Mouse (Mus musculus) hindbrain, embryonic 16.5 days (tissue): ENCODE measurements around the gene Eif1b. TPM values are rescaled to one million over a fixed set of nuclear protein-coding genes. Genes with fewer than 3 reads are reported as not detected.

Source experiments
- ATAC-seq: fragments of 200-750 bp; cut with Nextera tagmentation; 2 replicates; pipeline ENCODE4 v1.8.0; 2017; ENCODE audit warnings: moderate TSS enrichment, moderate library complexity
- H3K27ac ChIP-seq: fragments of 300-500 bp; sonication (generic); 2 replicates; pipeline ENCODE4 v1.5.1; 2014; ENCODE audit warnings: low read depth, mild to moderate bottlenecking, control low read depth, low read length, moderate library complexity
- H3K27me3 ChIP-seq: fragments of 300-500 bp; sonication (generic); replicated peaks from 2 replicates; pipeline ENCODE4 v1.6.1; 2014; ENCODE audit warnings: low read length; ENCODE audit not compliant: control insufficient read depth, insufficient read depth
- H3K36me3 ChIP-seq: fragments of 300-500 bp; sonication (generic); 2 replicates; pipeline ENCODE4 v1.6.1; 2014; ENCODE audit warnings: mild to moderate bottlenecking, low read length, moderate library complexity, mixed read lengths; ENCODE audit not compliant: control insufficient read depth, insufficient read depth
- H3K4me1 ChIP-seq: fragments of 300-500 bp; sonication (generic); 2 replicates; pipeline ENCODE4 v1.6.1; 2014; ENCODE audit warnings: low read depth, low read length; ENCODE audit not compliant: control insufficient read depth, insufficient read depth
- H3K4me2 ChIP-seq: fragments of 300-500 bp; sonication (generic); 2 replicates; pipeline ENCODE4 v1.6.1; 2014; ENCODE audit warnings: mild to moderate bottlenecking, low read length, control low read depth, moderate library complexity
- H3K4me3 ChIP-seq: fragments of 300-500 bp; sonication (generic); 2 replicates; pipeline ENCODE4 v1.5.1; 2014; ENCODE audit warnings: mild to moderate bottlenecking, low read length, control low read depth, moderate library complexity
- H3K9ac ChIP-seq: fragments of 300-500 bp; sonication (generic); 2 replicates; pipeline ENCODE4 v1.6.1; 2014; ENCODE audit warnings: low read depth, mild to moderate bottlenecking, control low read depth, low read length, moderate library complexity
- H3K9me3 ChIP-seq: fragments of 300-500 bp; sonication (generic); 2 replicates; pipeline ENCODE4 v1.6.1; 2014; ENCODE audit warnings: mild to moderate bottlenecking, low read length, moderate library complexity; ENCODE audit not compliant: control insufficient read depth
- WGBS: fragments of 180-500 bp; shearing (Covaris S2); extraction: QIAGEN DNeasy Blood & Tissue Kit; methylation state at CpG from one replicate; pipeline ENCODE4 v1.1.7; 2014; 5-methylcytosine and 5-hydroxymethylcytosine counted together
- polyA plus RNA-seq: library from polyadenylated mRNA; unstranded; fragments of >200 nt; fragmentation: Nextera tagmentation; extraction: Ambion mirVana; gene quantifications from 2 replicates; pipeline ENCODE4 v1.2.1, GENCODE M21; 2015

Gene Eif1b
- 292 and 300 TPM in 2 replicates for polyA plus RNA-seq

- H3K27me3 ChIP-seq, result no peaks in the 10 kb centered on the region
- peaks cover 13% of the 10 kb centered on the region for H3K4me1 ChIP-seq
- H3K4me3 ChIP-seq, result peak within 1 kb of the TSS; percentile 76
- H3K4me2 ChIP-seq, result peak within 1 kb of the TSS; percentile 89
- peak within 1 kb of the TSS; percentile 90 for H3K9ac ChIP-seq
- H3K9me3 ChIP-seq, result no peaks in the 10 kb centered on the region
- peak within 1 kb of the TSS; percentile 88 for H3K27ac ChIP-seq
- 4% methylated on average over 15 of the region's 19 CpGs for WGBS
- H3K36me3 ChIP-seq, result peaks cover 20% of the 10 kb centered on the region
- peak; percentile 55 for ATAC-seq
Measured at GRCm38 (mm10) chr9:120492010-120492399, at the start of gene Eif1b. Eif1b (plus strand) TSS chr9:120492232.

DNA sequence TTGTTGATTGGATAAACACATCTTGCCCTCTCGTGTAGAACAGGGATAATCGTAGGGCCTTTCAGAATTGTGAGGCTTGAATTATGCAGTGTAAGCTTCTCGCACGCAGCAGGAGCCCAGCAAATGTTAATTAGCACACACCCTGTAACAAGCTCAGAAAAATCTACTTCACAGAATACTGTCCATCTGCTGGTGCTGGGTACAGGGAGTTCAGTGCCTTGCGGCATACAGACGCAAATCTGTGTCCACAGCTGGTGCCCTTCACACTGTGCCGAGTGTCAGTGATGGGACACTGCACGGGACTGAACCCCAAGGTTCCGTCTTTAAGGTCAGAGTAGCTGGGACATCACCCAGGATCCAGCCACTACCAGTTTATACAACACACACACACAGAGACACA, 47.4 kb upstream of the Eif1b start:
- H3K9me3 ChIP-seq, result no peaks in the 10 kb centered on the region
- no peak overlapping the region for H3K27ac ChIP-seq
- H3K4me1 ChIP-seq, result no peaks in the 10 kb centered on the region
- no peaks in the 10 kb centered on the region for H3K36me3 ChIP-seq
- ATAC-seq, result no peak
- H3K4me2 ChIP-seq, result no peak overlapping the region
- H3K27me3 ChIP-seq, result no peaks in the 10 kb centered on the region
- H3K4me3 ChIP-seq, result no peak overlapping the region
- H3K9ac ChIP-seq, result no peak overlapping the region
- 59% methylated on average over 9 of the region's 9 CpGs for WGBS

DNA sequence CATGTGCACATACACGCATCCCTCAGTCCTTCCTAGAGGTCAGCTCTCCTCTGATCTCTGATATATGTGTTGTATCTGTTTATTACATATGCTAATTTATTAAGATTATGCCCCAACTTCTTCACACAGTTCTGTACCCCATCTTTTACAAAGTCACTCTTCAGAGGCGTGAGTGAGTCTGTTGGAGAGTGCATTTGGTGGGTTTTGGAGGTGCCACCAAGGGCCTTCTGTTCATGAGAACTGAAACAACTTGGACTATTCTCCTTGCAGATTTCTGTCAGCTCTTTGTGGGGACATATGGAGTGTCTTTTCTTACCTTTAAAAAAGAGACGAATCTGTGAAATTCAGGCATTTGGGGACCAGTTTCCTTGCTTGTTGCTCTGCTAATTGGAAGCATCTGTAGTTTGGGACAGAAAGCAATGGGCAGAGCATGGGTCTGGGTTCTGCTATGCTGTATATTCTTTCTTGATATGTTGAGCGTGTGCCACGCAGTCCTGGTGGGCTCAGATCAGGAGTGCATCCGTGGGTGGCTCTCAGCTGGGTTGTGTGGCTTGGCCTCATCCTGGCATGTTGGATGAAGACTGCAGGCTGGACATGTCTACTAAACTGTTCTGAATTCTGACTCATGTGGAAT, 42.2 kb upstream of the Eif1b start:
- no peak overlapping the region for H3K9ac ChIP-seq
- H3K4me2 ChIP-seq, result no peak overlapping the region
- WGBS, result 83% methylated on average over 6 of the region's 6 CpGs
- H3K36me3 ChIP-seq, result no peaks in the 10 kb centered on the region
- no peak overlapping the region for H3K27ac ChIP-seq
- no peak overlapping the region for H3K4me3 ChIP-seq
- no peaks in the 10 kb centered on the region for H3K4me1 ChIP-seq
- ATAC-seq, result no peak
- no peaks in the 10 kb centered on the region for H3K9me3 ChIP-seq
- H3K27me3 ChIP-seq, result no peaks in the 10 kb centered on the region

DNA sequence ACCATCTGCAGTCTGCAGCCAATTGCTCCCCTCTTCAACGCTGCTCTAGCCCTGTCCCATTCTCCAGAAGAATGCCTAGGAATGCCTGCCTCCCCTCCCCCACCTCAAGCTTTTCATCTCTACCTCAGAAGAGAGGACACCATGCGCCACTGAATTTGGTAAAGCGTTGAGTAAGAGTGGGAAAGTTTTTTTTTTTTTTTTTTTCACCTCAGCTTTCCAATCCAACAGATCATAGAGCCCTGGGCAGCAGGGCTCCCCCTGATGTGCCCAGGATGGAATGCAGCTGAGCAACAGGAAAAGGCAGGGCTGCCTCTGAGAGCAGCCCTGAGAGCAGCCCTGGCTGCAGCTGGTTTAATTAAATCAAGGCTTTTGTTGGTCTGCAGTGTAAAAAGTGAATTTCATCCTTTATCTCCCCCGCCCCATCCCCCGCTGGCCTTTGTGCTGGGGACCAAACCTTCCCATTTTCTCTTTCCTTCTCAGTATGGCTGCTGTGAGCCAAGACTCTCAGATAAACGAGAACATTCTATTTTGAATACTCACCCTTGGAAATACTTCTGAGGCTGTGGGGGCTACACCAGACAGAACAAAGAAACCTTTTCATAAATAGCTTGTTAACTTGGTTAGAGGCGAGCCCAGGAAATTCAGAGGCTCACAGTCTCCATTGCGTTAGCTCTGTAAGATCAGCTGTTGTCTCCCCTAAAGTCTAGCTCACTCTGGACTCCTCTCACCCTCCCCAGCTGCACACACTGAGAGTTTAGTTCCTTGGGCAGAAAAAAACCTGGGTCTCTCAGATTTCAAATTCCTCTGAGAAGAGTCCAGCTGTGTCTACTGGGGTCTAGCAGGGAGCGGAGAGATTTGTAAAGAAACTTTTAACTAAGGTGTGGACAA, 36.0 kb upstream of the Eif1b start:
- peak; percentile 76 for ATAC-seq
- Histone ChIP-seq H3K36me3 (no peaks in the 10 kb centered on the region), H3K4me2 (no peak overlapping the region), H3K9me3 (no peaks in the 10 kb centered on the region), H3K4me1 (peaks cover 2% of the 10 kb centered on the region; the same call in 1 of the 2 replicates), H3K27ac (peak overlapping the region; percentile 51), H3K9ac (no peak overlapping the region), H3K27me3 (no peaks in the 10 kb centered on the region), H3K4me3 (no peak overlapping the region)
- WGBS, result 17% methylated on average over 9 of the region's 9 CpGs

GRCm38 (mm10) chr9:120470431-120470830, 21.6 kb upstream of the Eif1b start:
- Histone ChIP-seq H3K27me3 (no peaks in the 10 kb centered on the region), H3K9me3 (no peaks in the 10 kb centered on the region), H3K9ac (no peak overlapping the region), H3K4me3 (no peak overlapping the region), H3K4me2 (no peak overlapping the region), H3K27ac (no peak overlapping the region), H3K4me1 (no peaks in the 10 kb centered on the region), H3K36me3 (peaks cover 9% of the 10 kb centered on the region)
- no peak for ATAC-seq
- 100% methylated on average over 1 of the region's 1 CpGs for WGBS

- no peak overlapping the region for H3K27ac ChIP-seq
- 79% methylated on average over 3 of the region's 3 CpGs for WGBS
- H3K36me3 ChIP-seq, result no peaks in the 10 kb centered on the region
- H3K9me3 ChIP-seq, result no peaks in the 10 kb centered on the region
- H3K9ac ChIP-seq, result no peak overlapping the region
- no peaks in the 10 kb centered on the region for H3K27me3 ChIP-seq
- peaks cover 8% of the 10 kb centered on the region for H3K4me1 ChIP-seq
- ATAC-seq, result no peak
- no peak overlapping the region for H3K4me2 ChIP-seq
- no peak overlapping the region for H3K4me3 ChIP-seq
Measured at GRCm38 (mm10) chr9:120481644-120482043, 10.4 kb upstream of the Eif1b start.

GRCm38 (mm10) chr9:120482382-120482781, 9.7 kb upstream of the Eif1b start:
- Histone ChIP-seq H3K36me3 (no peaks in the 10 kb centered on the region), H3K4me2 (no peak overlapping the region), H3K4me1 (peaks cover 8% of the 10 kb centered on the region), H3K9ac (no peak overlapping the region), H3K4me3 (no peak overlapping the region), H3K27me3 (no peaks in the 10 kb centered on the region), H3K9me3 (no peaks in the 10 kb centered on the region), H3K27ac (no peak overlapping the region)
- no peak for ATAC-seq
- WGBS, result 96% methylated on average over 4 of the region's 4 CpGs

- no peaks in the 10 kb centered on the region for H3K36me3 ChIP-seq
- no peaks in the 10 kb centered on the region for H3K9me3 ChIP-seq
- no peak overlapping the region for H3K27ac ChIP-seq
- H3K9ac ChIP-seq, result no peak overlapping the region
- no peak overlapping the region for H3K4me3 ChIP-seq
- no peak for ATAC-seq
- peaks cover 7% of the 10 kb centered on the region for H3K4me1 ChIP-seq
- 72% methylated on average over 8 of the region's 8 CpGs for WGBS
- no peak overlapping the region for H3K4me2 ChIP-seq
- H3K27me3 ChIP-seq, result no peaks in the 10 kb centered on the region
Measured at GRCm38 (mm10) chr9:120483101-120483500, 8.9 kb upstream of the Eif1b start.

- H3K36me3 ChIP-seq, result no peaks in the 10 kb centered on the region
- ATAC-seq, result no peak
- H3K9me3 ChIP-seq, result no peaks in the 10 kb centered on the region
- H3K4me2 ChIP-seq, result no peak overlapping the region
- no peak overlapping the region for H3K4me3 ChIP-seq
- 80% methylated on average over 8 of the region's 8 CpGs for WGBS
- no peak overlapping the region for H3K27ac ChIP-seq
- H3K4me1 ChIP-seq, result no peaks in the 10 kb centered on the region
- H3K27me3 ChIP-seq, result no peaks in the 10 kb centered on the region
- H3K9ac ChIP-seq, result no peak overlapping the region
Measured at GRCm38 (mm10) chr9:120487076-120487475, 5.0 kb upstream of the Eif1b start.
